Comparison of ENCODE assay signal across 23 mouse cellular contexts in genomic region chr8:122390758-122391157, GRCm38 (mm10). TPM values are rescaled to one million over a fixed set of nuclear protein-coding genes. Genes with fewer than 3 reads are reported as not detected.
"Had no signal": no experiment of that assay in that cellular context is flagged by ENCODE, and none has a peak within 500 bp of the region (broad histone marks: within the 10 kb centered on the region; RNA-seq: fewer than 3 reads in every experiment).

No protein-coding gene starts in this region.

- H3K9me3 ChIP-seq: neural tube, embryonic 15.5 days; stomach, embryonic 15.5 days had no signal

- H3K4me3 ChIP-seq: neural tube, embryonic 13.5 days; neural tube, embryonic 15.5 days; stomach, embryonic 15.5 days had no signal

- H3K27me3 ChIP-seq: neural tube, embryonic 13.5 days; neural tube, embryonic 15.5 days; stomach, embryonic 15.5 days had no signal

- DNase-seq: retina, postnatal 1 day; right cerebral cortex, adult 18-20 months; right cerebral cortex, postnatal 14 days; right cerebral cortex, postnatal 25 days; right cerebral cortex, postnatal 4 days; spleen, adult 18-20 months; thymus, adult 18-20 months; thymus, adult 2 months; thymus, postnatal 14 days; thymus, postnatal 25 days; thymus, postnatal 36 days; thymus, postnatal 4 days had no signal

- H3K9ac ChIP-seq: neural tube, embryonic 13.5 days; neural tube, embryonic 15.5 days; stomach, embryonic 15.5 days had no signal

- H3K4me2 ChIP-seq: neural tube, embryonic 13.5 days; neural tube, embryonic 15.5 days; stomach, embryonic 15.5 days had no signal

- H3K4me1 ChIP-seq: neural tube, embryonic 13.5 days; neural tube, embryonic 15.5 days; stomach, embryonic 15.5 days had no signal

- H3K27ac ChIP-seq: neural tube, embryonic 13.5 days; neural tube, embryonic 15.5 days; stomach, embryonic 15.5 days; stomach, postnatal 0 days had no signal

RNA-seq across cellular contexts. Expression of gene Trhr2, which starts 30.2 kb away (rescaled TPM):
- total RNA-seq: neutrophil, adult 5-6 weeks had no signal
- polyA plus RNA-seq: neural tube, embryonic 13.5 days; neural tube, embryonic 14.5 days; spleen, adult 2 months; stomach, embryonic 14.5 days; stomach, embryonic 15.5 days; stomach, embryonic 16.5 days; stomach, postnatal 0 days; thymus, postnatal 0 days had no signal

RNA-seq across cellular contexts. Expression of gene Il17c, which starts 31.1 kb away (rescaled TPM):
- total RNA-seq: neutrophil, adult 5-6 weeks had no signal
- polyA plus RNA-seq: neural tube, embryonic 13.5 days; neural tube, embryonic 14.5 days; neural tube, embryonic 15.5 days; stomach, embryonic 15.5 days; stomach, embryonic 16.5 days; urinary bladder, adult 2 months had no signal
